Mouse (Mus musculus) G1E-ER4 (cell line): ENCODE measurements around the gene Smo. TPM values are rescaled to one million over a fixed set of nuclear protein-coding genes. Genes with fewer than 3 reads are reported as not detected.

ENCODE experiments used
- GATA1 ChIP-seq: IDR thresholded peaks from one replicate; pipeline ENCODE4 v1.8.0; 2012; ENCODE audit warnings: low read length, inconsistent platforms
- polyA plus RNA-seq: library from polyadenylated mRNA; stranded (reverse); fragments of >175 nt; gene quantifications from 2 replicates; pipeline ENCODE4 v1.2.3, GENCODE M21; 2012

Gene Smo
- polyA plus RNA-seq, 1 experiment = 65.1 TPM

DNA sequence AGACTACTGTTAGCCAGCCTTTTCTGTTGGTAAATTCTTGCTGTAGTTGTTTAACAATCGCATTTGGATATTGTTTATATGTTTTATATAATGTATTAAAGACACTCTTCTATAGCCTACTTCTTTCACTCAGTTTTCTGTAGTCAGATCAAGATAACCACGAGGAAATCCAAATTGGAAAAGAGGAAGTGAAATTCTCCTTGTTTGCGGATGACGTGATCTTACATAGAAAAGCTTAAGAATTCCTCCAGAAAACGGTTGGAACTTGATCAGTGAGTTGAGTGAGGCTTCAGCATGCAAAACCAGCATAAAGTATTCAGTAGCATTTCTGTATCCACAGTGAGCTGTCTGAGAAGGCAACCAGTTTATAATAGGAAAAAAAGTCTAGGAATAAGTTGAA is 50.5 kb downstream of the Smo start:
- no peak for TF ChIP-seq GATA1

DNA sequence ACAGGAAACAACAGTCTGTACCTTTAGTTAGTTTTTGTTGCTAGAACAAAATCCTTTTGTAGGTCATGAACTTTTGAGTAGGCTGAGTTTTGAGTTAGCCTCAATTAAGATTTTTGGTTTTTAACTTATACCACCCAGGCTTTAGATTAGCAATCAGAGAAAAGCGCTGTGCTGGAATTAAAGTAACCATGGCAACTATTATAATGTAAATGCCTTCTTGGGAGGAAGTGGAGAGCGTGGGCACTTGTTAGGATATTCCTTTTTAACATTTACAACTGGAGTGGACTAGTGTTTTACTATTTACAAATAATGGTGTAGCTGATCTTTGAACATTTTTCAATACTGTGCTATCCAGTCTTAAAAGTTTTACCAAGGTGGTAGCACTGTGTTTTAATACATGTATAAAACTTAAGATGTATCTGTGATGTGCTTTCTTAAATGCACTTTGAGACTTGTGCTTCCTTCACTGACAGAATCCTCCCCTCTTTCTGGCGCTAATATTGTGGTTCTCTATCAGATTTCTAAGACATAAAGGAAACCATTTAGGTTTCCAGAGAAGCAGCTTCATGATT is 53.6 kb downstream of the Smo start:
- TF ChIP-seq GATA1 = no peak

DNA sequence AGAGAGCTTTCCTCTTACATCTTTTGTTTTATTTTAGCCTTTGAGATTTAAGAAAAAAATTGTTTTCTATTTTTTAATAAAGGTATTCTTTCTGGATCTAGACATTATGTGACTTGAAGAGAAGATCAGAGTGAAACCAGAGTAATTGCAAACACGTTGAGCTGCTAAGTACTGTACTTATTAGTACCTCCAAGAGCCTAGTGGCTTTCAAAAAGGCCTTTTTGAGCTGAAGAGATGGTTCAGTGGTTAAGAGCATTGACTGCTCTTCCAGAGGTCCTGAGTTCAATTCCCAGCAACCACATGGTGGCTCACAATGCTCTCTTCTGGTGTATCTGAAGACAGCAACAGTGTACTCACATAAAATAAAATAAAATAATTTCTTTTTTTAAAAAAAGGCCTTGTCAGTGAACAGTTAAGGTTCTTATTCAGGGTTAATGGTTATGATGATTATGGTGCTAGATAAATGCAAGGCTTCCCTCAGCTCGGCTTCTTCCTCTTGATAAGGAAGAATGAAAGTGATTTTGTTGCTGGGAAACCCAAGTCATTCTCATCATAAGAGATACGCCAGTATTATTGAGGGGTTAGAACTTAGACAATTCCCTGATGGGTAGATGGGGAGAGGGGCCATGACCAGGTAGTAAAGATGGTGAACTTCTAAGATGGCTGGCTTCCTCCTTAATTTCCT is 54.9 kb downstream of the Smo start:
- TF ChIP-seq GATA1 = no peak

DNA sequence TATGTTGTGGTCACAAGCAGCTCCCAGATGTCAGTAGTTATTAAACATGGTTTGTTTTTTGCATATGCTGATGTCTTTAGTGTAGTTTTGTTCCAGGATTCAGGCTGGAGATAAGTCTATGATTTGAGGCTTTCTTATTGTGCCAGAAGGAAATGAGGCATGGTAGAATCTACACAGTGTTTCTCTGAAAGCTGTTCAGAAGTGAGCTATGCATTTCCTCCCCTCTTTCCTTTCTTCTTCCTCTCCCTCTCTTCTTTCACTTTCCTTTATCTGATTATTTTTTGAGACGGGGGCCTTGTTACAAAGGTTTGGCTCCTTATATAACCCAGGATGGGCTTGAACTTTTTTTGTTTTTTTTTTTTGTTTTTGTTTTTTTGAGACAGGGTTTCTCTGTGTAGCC is 58.2 kb downstream of the Smo start:
- TF ChIP-seq GATA1 = no peak

DNA sequence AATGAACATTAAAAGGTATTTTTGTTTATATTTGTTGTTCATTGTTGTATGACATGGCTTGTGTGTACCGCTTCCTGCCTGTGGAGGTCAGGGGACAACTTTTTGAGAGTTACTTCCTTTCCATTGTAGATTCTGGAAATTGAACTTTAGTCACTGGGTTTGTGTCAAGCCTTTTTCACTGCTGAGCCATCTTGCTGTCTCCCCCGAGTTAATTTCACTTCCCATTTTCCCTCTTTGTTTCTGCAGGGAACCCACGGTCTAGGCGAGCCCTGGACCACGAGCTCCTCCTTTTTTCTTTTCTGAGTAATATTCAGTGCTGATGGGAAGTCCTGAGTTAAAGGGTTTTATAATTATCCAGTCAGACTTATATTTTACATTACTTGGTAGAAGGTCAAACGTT is 59.3 kb downstream of the Smo start:
- TF ChIP-seq GATA1 = no peak

DNA sequence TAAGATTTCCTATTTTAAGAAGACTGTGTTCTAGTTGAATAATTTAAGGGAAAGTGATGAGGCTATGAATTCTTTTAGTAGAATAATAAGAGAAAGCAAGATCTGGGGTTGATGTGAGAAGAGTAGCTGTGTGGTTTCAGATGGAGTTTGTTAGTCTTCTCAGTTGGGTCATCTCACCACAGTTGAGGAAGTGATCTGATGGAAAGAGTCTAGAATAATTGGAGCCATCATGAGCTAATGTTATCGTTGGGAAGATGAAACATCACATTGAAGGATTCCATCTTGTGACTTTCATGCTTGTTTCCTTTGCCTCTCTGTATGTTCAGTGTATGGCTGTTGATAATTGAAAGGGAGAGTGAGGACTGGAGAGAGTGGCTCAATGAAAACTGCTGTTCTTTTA is 67.7 kb downstream of the Smo start:
- TF ChIP-seq GATA1 = no peak

DNA sequence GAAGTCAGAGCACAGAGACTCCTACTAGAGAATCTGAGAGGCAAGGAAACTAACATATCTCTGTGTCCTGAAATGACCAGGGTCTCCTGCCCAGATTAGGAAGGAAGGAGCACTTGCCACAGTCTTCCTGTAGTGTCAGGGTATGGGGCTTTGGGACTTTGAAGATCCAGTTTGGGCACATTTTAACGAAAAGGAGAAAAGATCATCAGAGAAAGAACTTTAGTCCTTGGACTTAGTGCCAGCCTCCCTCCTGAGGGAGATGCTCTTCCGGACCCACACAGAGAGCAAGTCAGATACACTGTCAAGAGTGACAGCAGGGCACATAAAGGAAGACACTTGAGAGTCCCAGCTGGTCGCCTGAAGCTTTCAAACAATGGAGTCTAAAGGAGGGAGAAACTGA is 68.7 kb downstream of the Smo start:
- TF ChIP-seq GATA1 = no peak

DNA sequence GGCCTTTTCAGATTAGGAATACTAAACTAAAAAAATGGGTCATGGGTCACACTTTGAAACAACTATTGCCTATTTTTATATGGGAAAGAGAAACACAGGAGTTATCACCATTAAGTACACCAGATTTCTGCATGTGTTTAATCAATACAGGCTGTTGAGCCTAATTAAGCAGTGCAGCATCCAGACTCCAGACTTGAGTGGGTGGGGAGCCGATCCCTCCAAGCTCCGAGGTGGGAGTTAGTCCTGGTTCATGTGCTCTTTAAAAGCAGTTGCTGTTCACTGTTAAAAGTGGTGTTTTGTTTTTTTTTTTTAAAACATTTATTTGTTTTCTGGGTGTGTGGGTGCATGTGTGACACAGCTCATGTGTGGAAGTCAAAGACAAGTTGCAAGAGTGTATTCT is 70.1 kb downstream of the Smo start:
- TF ChIP-seq GATA1 = no peak

Other genes starting within 250 kb of the Smo start
- 0.59 and 0.71 TPM in 2 replicates for gene Kcp, start 227.6 kb upstream of the Smo start, polyA plus RNA-seq
- 2.1 and 2.6 TPM in 2 replicates for gene Irf5, start 208.9 kb upstream of the Smo start, polyA plus RNA-seq
- 57.7 and 102 TPM in 2 replicates for gene Tnpo3, start 125.6 kb upstream of the Smo start, polyA plus RNA-seq
- 31.8 and 44.5 TPM in 2 replicates for gene Tspan33, start 41.3 kb upstream of the Smo start, polyA plus RNA-seq
- 30.5 and 31.0 TPM in 2 replicates for gene Ahcyl2, start 32.5 kb downstream of the Smo start, polyA plus RNA-seq
- gene Strip2, start 181.5 kb downstream of the Smo start, polyA plus RNA-seq = 0.09 and 0.11 TPM in 2 replicates